Mouse (Mus musculus) gastrocnemius, adult 18-20 months (tissue): ENCODE data around the gene Zscan10. TPM values are rescaled to one million over a fixed set of nuclear protein-coding genes. Genes with fewer than 3 reads are reported as not detected.
A peak's percentile ranks its signal among the peaks of the same experiment; 100 is the strongest.

ENCODE experiments used
- DNase-seq: peaks from one replicate; pipeline ENCODE4 v3.0.0; 2021; ENCODE audit warnings: low spot score
- total RNA-seq, 2 experiments: library from RNA; stranded (reverse); gene quantifications; 2 replicates each; pipeline ENCODE4 v1.2.3; 2021

The Zscan10 gene
- total RNA-seq, 2 experiments from 2014 or later: not detected

DNA sequence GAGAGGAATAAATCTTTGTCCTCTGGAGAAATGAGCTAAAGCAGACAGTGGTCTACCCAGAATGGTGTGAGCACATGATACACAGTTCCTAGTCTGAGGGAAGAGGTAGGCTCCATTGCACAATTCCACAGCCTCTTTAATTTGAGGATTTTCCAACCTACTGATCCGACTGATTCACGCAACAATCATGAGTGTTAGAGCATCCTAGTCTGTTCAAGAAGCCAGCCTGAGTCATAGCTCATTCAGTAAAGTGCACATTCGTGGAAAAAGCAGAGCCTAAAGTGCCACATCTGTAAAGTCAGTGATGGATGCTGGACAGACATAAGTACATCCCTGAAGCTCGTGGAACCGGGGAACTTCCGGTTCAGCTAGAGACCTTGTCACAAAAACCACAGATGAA is 50.7 kb downstream of the Zscan10 start:
- no peak for DNase-seq

GRCm38 (mm10) chr17:23653324-23653723 is 52.7 kb downstream of the Zscan10 start:
- DNase-seq: no peak

- DNase-seq: no peak
These were observed 53.3 kb downstream of the Zscan10 start for GRCm38 (mm10) chr17:23654001-23654400.

- no peak for DNase-seq
These were observed 53.8 kb downstream of the Zscan10 start for GRCm38 (mm10) chr17:23654410-23654809.

- DNase-seq: no peak
These were observed 57.8 kb downstream of the Zscan10 start for GRCm38 (mm10) chr17:23658450-23658849.

- peak; percentile 28 for DNase-seq
These were observed 59.6 kb downstream of the Zscan10 start, which contains the start of gene Bicdl2 for GRCm38 (mm10) chr17:23660117-23660875. TSS of gene Bicdl2 (plus strand) at chr17:23660506.

Other genes starting within 250 kb of the Zscan10 start
- not detected for gene Vmn2r116, start 216.3 kb upstream of the Zscan10 start, total RNA-seq
- not detected for gene Vmn2r117, start 121.2 kb upstream of the Zscan10 start, total RNA-seq
- gene Zfp213, start 36.6 kb upstream of the Zscan10 start, total RNA-seq: 1 to 10 TPM; 2.1 to 2.8 TPM
- 1 to 10 TPM; 2.5 to 2.9 TPM for gene Zfp13, start 1.4 kb upstream of the Zscan10 start, total RNA-seq
- gene Mmp25, start 44.4 kb downstream of the Zscan10 start, total RNA-seq: under 1 TPM in 1 of 2 experiments, not detected in 1; 0.07 TPM
- gene Bicdl2, start 59.6 kb downstream of the Zscan10 start, total RNA-seq: not detected
- 100 to 1,000 TPM; 135 to 138 TPM for gene Hcfc1r1, start 72.7 kb downstream of the Zscan10 start, total RNA-seq
- gene Thoc6, start 73.0 kb downstream of the Zscan10 start, total RNA-seq: 1 to 10 TPM; 6.9 to 9.9 TPM
- 10 to 100 TPM; 19.6 to 99.5 TPM for gene Tnfrsf12a, start 76.6 kb downstream of the Zscan10 start, total RNA-seq
- gene Cldn6, start 78.4 kb downstream of the Zscan10 start, total RNA-seq: not detected
- under 1 TPM in 1 of 2 experiments, not detected in 1; 0.21 TPM for gene Cldn9, start 83.2 kb downstream of the Zscan10 start, total RNA-seq
- gene 1520401A03Rik, start 121.9 kb downstream of the Zscan10 start, total RNA-seq: not detected
- under 1 TPM; 0.32 to 0.57 TPM for gene Pkmyt1, start 125.5 kb downstream of the Zscan10 start, total RNA-seq
- gene Paqr4, start 140.0 kb downstream of the Zscan10 start, total RNA-seq: 1 to 10 TPM; 2.3 to 2.8 TPM
- gene Kremen2, start 145.0 kb downstream of the Zscan10 start, total RNA-seq: not detected
- 10 to 100 TPM; 50.0 to 59.2 TPM for gene Flywch1, start 170.7 kb downstream of the Zscan10 start, total RNA-seq
- not detected for gene Flywch2, start 185.2 kb downstream of the Zscan10 start, total RNA-seq
- gene Srrm2, start 189.7 kb downstream of the Zscan10 start, total RNA-seq: 100 to 1,000 TPM; 145 to 160 TPM
- gene Elob, start 228.3 kb downstream of the Zscan10 start, total RNA-seq: 100 to 1,000 TPM; 394 to 418 TPM
- gene Prss33, start 235.2 kb downstream of the Zscan10 start, total RNA-seq: not detected
- gene Prss32, start 243.0 kb downstream of the Zscan10 start, total RNA-seq: not detected
- gene Prss41, start 243.3 kb downstream of the Zscan10 start, total RNA-seq: not detected